Mouse (Mus musculus) hindbrain, embryonic 16.5 days (tissue): ENCODE data around the gene Rnf141. TPM values are rescaled to one million over a fixed set of nuclear protein-coding genes. Genes with fewer than 3 reads are reported as not detected.

Experiments
- ATAC-seq: fragments of 200-750 bp; cut with Nextera tagmentation; 2 replicates; pipeline ENCODE4 v1.8.0; 2017; ENCODE audit warnings: moderate TSS enrichment, moderate library complexity
- H3K27ac ChIP-seq: fragments of 300-500 bp; sonication (generic); 2 replicates; pipeline ENCODE4 v1.5.1; 2014; ENCODE audit warnings: low read depth, mild to moderate bottlenecking, control low read depth, low read length, moderate library complexity
- H3K27me3 ChIP-seq: fragments of 300-500 bp; sonication (generic); replicated peaks from 2 replicates; pipeline ENCODE4 v1.6.1; 2014; ENCODE audit warnings: low read length; ENCODE audit not compliant: control insufficient read depth, insufficient read depth
- H3K36me3 ChIP-seq: fragments of 300-500 bp; sonication (generic); 2 replicates; pipeline ENCODE4 v1.6.1; 2014; ENCODE audit warnings: mild to moderate bottlenecking, low read length, moderate library complexity, mixed read lengths; ENCODE audit not compliant: control insufficient read depth, insufficient read depth
- H3K4me1 ChIP-seq: fragments of 300-500 bp; sonication (generic); 2 replicates; pipeline ENCODE4 v1.6.1; 2014; ENCODE audit warnings: low read depth, low read length; ENCODE audit not compliant: control insufficient read depth, insufficient read depth
- H3K4me2 ChIP-seq: fragments of 300-500 bp; sonication (generic); 2 replicates; pipeline ENCODE4 v1.6.1; 2014; ENCODE audit warnings: mild to moderate bottlenecking, low read length, control low read depth, moderate library complexity
- H3K4me3 ChIP-seq: fragments of 300-500 bp; sonication (generic); 2 replicates; pipeline ENCODE4 v1.5.1; 2014; ENCODE audit warnings: mild to moderate bottlenecking, low read length, control low read depth, moderate library complexity
- H3K9ac ChIP-seq: fragments of 300-500 bp; sonication (generic); 2 replicates; pipeline ENCODE4 v1.6.1; 2014; ENCODE audit warnings: low read depth, mild to moderate bottlenecking, control low read depth, low read length, moderate library complexity
- H3K9me3 ChIP-seq: fragments of 300-500 bp; sonication (generic); 2 replicates; pipeline ENCODE4 v1.6.1; 2014; ENCODE audit warnings: mild to moderate bottlenecking, low read length, moderate library complexity; ENCODE audit not compliant: control insufficient read depth
- WGBS: fragments of 180-500 bp; shearing (Covaris S2); extraction: QIAGEN DNeasy Blood & Tissue Kit; methylation state at CpG from one replicate; pipeline ENCODE4 v1.1.7; 2014; 5-methylcytosine and 5-hydroxymethylcytosine counted together
- polyA plus RNA-seq: library from polyadenylated mRNA; unstranded; fragments of >200 nt; fragmentation: Nextera tagmentation; extraction: Ambion mirVana; gene quantifications from 2 replicates; pipeline ENCODE4 v1.2.1, GENCODE M21; 2015

Rnf141 gene
- polyA plus RNA-seq, 1 experiment from 2014 or later, result 48.9 TPM

- ATAC-seq, result no peak
- no peaks in the 10 kb centered on the region for H3K9me3 ChIP-seq
- H3K4me2 ChIP-seq, result no peak overlapping the region
- H3K36me3 ChIP-seq, result 0 out of 2 replicates have a peak, but pooled peaks cover 2% of the 10 kb centered on the region
- H3K27ac ChIP-seq, result no peak overlapping the region
- peak overlapping the region; percentile 19; the same call in 1 of the 2 replicates for H3K9ac ChIP-seq
- H3K4me3 ChIP-seq, result no peak overlapping the region
- H3K27me3 ChIP-seq, result no peaks in the 10 kb centered on the region
- WGBS, result 43% methylated on average over 3 of the region's 3 CpGs
- peaks cover 3% of the 10 kb centered on the region for H3K4me1 ChIP-seq
Measured at GRCm38 (mm10) chr7:110808962-110809361, 35.3 kb downstream of the Rnf141 start.

- H3K4me1 ChIP-seq, result peaks cover 3% of the 10 kb centered on the region
- WGBS, result 93% methylated on average over 13 of the region's 13 CpGs
- no peak overlapping the region for H3K9ac ChIP-seq
- 0 out of 2 replicates have a peak, but pooled peaks cover 2% of the 10 kb centered on the region for H3K36me3 ChIP-seq
- H3K4me2 ChIP-seq, result no peak overlapping the region
- ATAC-seq, result no peak
- no peak overlapping the region for H3K27ac ChIP-seq
- no peaks in the 10 kb centered on the region for H3K27me3 ChIP-seq
- no peak overlapping the region for H3K4me3 ChIP-seq
- no peaks in the 10 kb centered on the region for H3K9me3 ChIP-seq
Measured at GRCm38 (mm10) chr7:110807460-110808030, 36.7 kb downstream of the Rnf141 start.

GRCm38 (mm10) chr7:110804266-110804665 is 40.0 kb downstream of the Rnf141 start:
- no peaks in the 10 kb centered on the region for H3K9me3 ChIP-seq
- H3K27me3 ChIP-seq, result no peaks in the 10 kb centered on the region
- H3K36me3 ChIP-seq, result no peaks in the 10 kb centered on the region
- peaks cover 6% of the 10 kb centered on the region for H3K4me1 ChIP-seq
- H3K9ac ChIP-seq, result no peak overlapping the region; the same call in 1 of the 2 replicates
- H3K4me3 ChIP-seq, result no peak overlapping the region
- ATAC-seq, result peak; percentile 80
- no peak overlapping the region for H3K27ac ChIP-seq
- no peak overlapping the region for H3K4me2 ChIP-seq
- 74% methylated on average over 3 of the region's 3 CpGs for WGBS

GRCm38 (mm10) chr7:110803131-110803530 is 41.1 kb downstream of the Rnf141 start:
- Histone ChIP-seq H3K4me2 (no peak overlapping the region), H3K27ac (no peak overlapping the region), H3K9me3 (no peaks in the 10 kb centered on the region), H3K4me1 (peaks cover 6% of the 10 kb centered on the region), H3K36me3 (no peaks in the 10 kb centered on the region), H3K27me3 (no peaks in the 10 kb centered on the region), H3K4me3 (no peak overlapping the region), H3K9ac (no peak overlapping the region)
- ATAC-seq, result no peak
- 97% methylated on average over 10 of the region's 10 CpGs for WGBS

GRCm38 (mm10) chr7:110801028-110801427 is 43.2 kb downstream of the Rnf141 start:
- WGBS, result 2% methylated on average over 4 of the region's 4 CpGs
- ATAC-seq, result peak; percentile 50
- Histone ChIP-seq H3K4me3 (no peak overlapping the region), H3K9me3 (no peaks in the 10 kb centered on the region), H3K9ac (no peak overlapping the region), H3K27ac (no peak overlapping the region), H3K27me3 (no peaks in the 10 kb centered on the region), H3K36me3 (no peaks in the 10 kb centered on the region), H3K4me2 (no peak overlapping the region), H3K4me1 (peaks cover 6% of the 10 kb centered on the region)

GRCm38 (mm10) chr7:110797722-110798409 is 46.4 kb downstream of the Rnf141 start:
- no peak overlapping the region for H3K9ac ChIP-seq
- peaks cover 3% of the 10 kb centered on the region; the same call in 1 of the 2 replicates for H3K4me1 ChIP-seq
- H3K27me3 ChIP-seq, result no peaks in the 10 kb centered on the region
- H3K4me2 ChIP-seq, result no peak overlapping the region
- H3K4me3 ChIP-seq, result no peak overlapping the region
- no peak overlapping the region for H3K27ac ChIP-seq
- no peaks in the 10 kb centered on the region for H3K9me3 ChIP-seq
- ATAC-seq, result no peak
- no peaks in the 10 kb centered on the region for H3K36me3 ChIP-seq
- WGBS, result 75% methylated on average over 11 of the region's 11 CpGs

- WGBS, result 70% methylated on average over 12 of the region's 12 CpGs
- H3K36me3 ChIP-seq, result no peaks in the 10 kb centered on the region
- H3K4me3 ChIP-seq, result no peak overlapping the region
- no peaks in the 10 kb centered on the region for H3K9me3 ChIP-seq
- H3K9ac ChIP-seq, result no peak overlapping the region
- 0 out of 2 replicates have a peak, but pooled peaks have one; percentile 18 for ATAC-seq
- peaks cover 3% of the 10 kb centered on the region; the same call in 1 of the 2 replicates for H3K4me1 ChIP-seq
- H3K27me3 ChIP-seq, result no peaks in the 10 kb centered on the region
- H3K27ac ChIP-seq, result no peak overlapping the region
- no peak overlapping the region for H3K4me2 ChIP-seq
Measured at GRCm38 (mm10) chr7:110796367-110797051, 47.7 kb downstream of the Rnf141 start.

- no peak for ATAC-seq
Measured at GRCm38 (mm10) chr7:110794722-110795121, 49.5 kb downstream of the Rnf141 start.

GRCm38 (mm10) chr7:110792834-110793233 is 51.4 kb downstream of the Rnf141 start:
- H3K27ac ChIP-seq, result no peak overlapping the region
- no peaks in the 10 kb centered on the region for H3K27me3 ChIP-seq
- no peak for ATAC-seq
- no peak overlapping the region for H3K9ac ChIP-seq
- 83% methylated on average over 2 of the region's 2 CpGs for WGBS
- H3K9me3 ChIP-seq, result no peaks in the 10 kb centered on the region
- H3K4me1 ChIP-seq, result no peaks in the 10 kb centered on the region
- no peaks in the 10 kb centered on the region; the same call in 1 of the 2 replicates for H3K36me3 ChIP-seq
- H3K4me2 ChIP-seq, result no peak overlapping the region
- H3K4me3 ChIP-seq, result no peak overlapping the region

More at GRCm38 (mm10) chr7:110794722-110795121, 49.5 kb downstream of the Rnf141 start:
- WGBS, result 78% methylated on average over 4 of the region's 4 CpGs
- no peak overlapping the region for H3K27ac ChIP-seq
- H3K4me2 ChIP-seq, result no peak overlapping the region
- no peaks in the 10 kb centered on the region for H3K27me3 ChIP-seq
- H3K4me1 ChIP-seq, result no peaks in the 10 kb centered on the region
- no peak overlapping the region for H3K4me3 ChIP-seq
- H3K36me3 ChIP-seq, result no peaks in the 10 kb centered on the region; the same call in 1 of the 2 replicates
- H3K9ac ChIP-seq, result no peak overlapping the region
- no peaks in the 10 kb centered on the region for H3K9me3 ChIP-seq
